Mouse (Mus musculus) heart, embryonic 15.5 days (tissue): ENCODE results near the gene Mga. TPM values are rescaled to one million over a fixed set of nuclear protein-coding genes. Genes with fewer than 3 reads are reported as not detected.

Experiments
- ATAC-seq: fragments of 200-750 bp; cut with Nextera tagmentation; replicated peaks from 2 replicates; pipeline ENCODE4 v1.8.0; 2017; ENCODE audit warnings: low read depth, moderate TSS enrichment; ENCODE audit not compliant: insufficient number of reproducible peaks, insufficient read depth, low FRiP score
- H3K27ac ChIP-seq: fragments of 300-500 bp; sonication (generic); 2 replicates; pipeline ENCODE4 v1.5.1; 2015; ENCODE audit warnings: mild to moderate bottlenecking, inconsistent platforms
- H3K27me3 ChIP-seq: fragments of 300-500 bp; sonication (generic); 2 replicates; pipeline ENCODE4 v1.6.1; 2015; ENCODE audit warnings: inconsistent platforms
- H3K36me3 ChIP-seq: fragments of 300-500 bp; sonication (generic); 2 replicates; pipeline ENCODE4 v1.6.1; 2015; ENCODE audit warnings: mild to moderate bottlenecking, inconsistent platforms
- H3K4me1 ChIP-seq: fragments of 300-500 bp; sonication (generic); replicated peaks from 2 replicates; pipeline ENCODE4 v1.6.1; 2015; ENCODE audit warnings: inconsistent platforms
- H3K4me2 ChIP-seq: fragments of 300-500 bp; sonication (generic); 2 replicates; pipeline ENCODE4 v1.6.1; 2015; ENCODE audit warnings: inconsistent platforms, mild to moderate bottlenecking, moderate library complexity
- H3K4me3 ChIP-seq: fragments of 300-500 bp; sonication (generic); 2 replicates; pipeline ENCODE4 v1.5.1; 2015; ENCODE audit warnings: mild to moderate bottlenecking, inconsistent platforms
- H3K9ac ChIP-seq: fragments of 300-500 bp; sonication (generic); 2 replicates; pipeline ENCODE4 v1.6.1; 2015; ENCODE audit warnings: mild to moderate bottlenecking, inconsistent platforms
- H3K9me3 ChIP-seq: fragments of 300-500 bp; sonication (generic); replicated peaks from 2 replicates; pipeline ENCODE4 v1.6.1; 2016; ENCODE audit warnings: inconsistent platforms
- WGBS: fragments of 180-500 bp; shearing (Covaris S2); methylation state at CpG from one replicate; pipeline ENCODE4 v1.1.7; 2015; ENCODE audit warnings: mixed read lengths; 5-methylcytosine and 5-hydroxymethylcytosine counted together
- polyA plus RNA-seq: library from polyadenylated mRNA; unstranded; fragments of >200 nt; fragmentation: Nextera tagmentation; extraction: Ambion mirVana; gene quantifications from 2 replicates; pipeline ENCODE4 v1.2.1, GENCODE M21; 2015

Mga gene
- polyA plus RNA-seq, 1 experiment from 2014 or later: 19.3 TPM

DNA sequence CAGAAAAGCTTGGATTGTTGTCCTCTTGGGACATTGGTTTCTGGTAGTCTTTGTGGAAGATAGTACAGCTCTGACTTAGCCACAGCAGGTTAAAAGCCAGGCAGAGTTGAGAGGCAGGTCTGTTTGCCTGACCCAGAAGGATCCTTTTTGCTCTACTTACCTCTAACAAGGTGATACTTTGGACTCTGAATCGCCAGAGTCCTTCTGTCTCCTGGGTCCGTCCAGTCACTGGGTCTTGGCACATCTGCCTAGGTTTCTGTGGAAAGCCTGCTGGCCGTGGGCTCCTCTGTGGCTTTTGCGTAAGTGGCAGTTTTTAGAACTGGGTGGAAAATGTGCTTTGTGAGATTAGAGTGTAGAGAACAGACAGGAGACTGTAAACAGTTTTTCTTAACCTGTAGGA lies 91.9 kb downstream of the Mga start:
- H3K4me3 ChIP-seq: no peak overlapping the region
- WGBS: 85% methylated on average over 4 of the region's 4 CpGs
- H3K36me3 ChIP-seq: no peaks in the 10 kb centered on the region
- H3K9ac ChIP-seq: no peak overlapping the region
- no peak overlapping the region for H3K27ac ChIP-seq
- ATAC-seq: no peak
- no peak overlapping the region for H3K4me2 ChIP-seq
- peaks cover 8% of the 10 kb centered on the region; the same call in 1 of the 2 replicates for H3K4me1 ChIP-seq
- no peaks in the 10 kb centered on the region for H3K9me3 ChIP-seq
- no peaks in the 10 kb centered on the region for H3K27me3 ChIP-seq

DNA sequence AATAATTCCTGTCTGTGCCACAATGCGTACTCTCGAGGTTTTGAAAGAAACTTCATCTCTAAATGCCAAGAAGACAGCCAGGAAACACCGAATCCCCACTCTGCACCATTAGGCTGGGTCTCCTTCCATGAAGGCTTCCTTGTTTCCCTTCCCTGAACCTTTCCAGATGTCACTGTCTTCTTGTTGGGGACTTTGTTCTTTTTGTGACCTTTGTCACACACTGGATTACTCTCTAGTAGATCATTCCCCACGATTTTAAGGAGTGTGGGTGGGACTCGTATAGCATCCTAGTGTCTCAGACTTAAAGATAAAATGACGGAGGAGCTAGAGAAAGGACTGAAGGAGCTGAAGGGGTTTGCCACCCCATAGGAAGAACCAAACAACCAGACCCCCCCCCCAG lies 93.9 kb downstream of the Mga start:
- no peak for ATAC-seq
- Histone ChIP-seq H3K4me2 (no peak overlapping the region), H3K9ac (no peak overlapping the region), H3K27me3 (no peaks in the 10 kb centered on the region), H3K4me1 (peaks cover 19% of the 10 kb centered on the region), H3K27ac (no peak overlapping the region), H3K4me3 (no peak overlapping the region), H3K36me3 (no peaks in the 10 kb centered on the region), H3K9me3 (no peaks in the 10 kb centered on the region)
- 77% methylated on average over 6 of the region's 6 CpGs for WGBS

DNA sequence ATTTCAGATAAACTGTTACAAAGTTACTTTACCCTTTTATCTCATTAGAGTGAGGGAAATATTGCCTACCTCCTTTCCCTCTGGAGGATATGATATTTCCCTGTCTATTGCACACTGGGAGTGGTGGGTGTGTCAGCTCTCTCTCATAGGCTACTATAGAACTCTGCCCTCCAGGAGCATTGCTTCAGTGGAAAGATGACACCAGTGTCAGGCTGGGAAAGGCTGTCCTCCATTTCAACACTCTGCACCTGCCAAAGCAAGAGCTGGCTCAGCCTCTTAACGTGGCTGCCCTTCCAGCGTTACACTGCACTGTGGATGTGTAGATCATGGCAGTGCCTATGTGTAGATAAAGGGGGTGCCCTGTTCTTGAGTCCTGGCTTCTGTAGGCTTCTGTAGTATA lies 95.3 kb downstream of the Mga start:
- ATAC-seq: no peak
- Histone ChIP-seq H3K27ac (no peak overlapping the region), H3K27me3 (no peaks in the 10 kb centered on the region), H3K9ac (no peak overlapping the region), H3K36me3 (no peaks in the 10 kb centered on the region), H3K9me3 (no peaks in the 10 kb centered on the region), H3K4me1 (peaks cover 21% of the 10 kb centered on the region), H3K4me2 (no peak overlapping the region), H3K4me3 (no peak overlapping the region)
- WGBS: 59% methylated on average over 2 of the region's 2 CpGs

DNA sequence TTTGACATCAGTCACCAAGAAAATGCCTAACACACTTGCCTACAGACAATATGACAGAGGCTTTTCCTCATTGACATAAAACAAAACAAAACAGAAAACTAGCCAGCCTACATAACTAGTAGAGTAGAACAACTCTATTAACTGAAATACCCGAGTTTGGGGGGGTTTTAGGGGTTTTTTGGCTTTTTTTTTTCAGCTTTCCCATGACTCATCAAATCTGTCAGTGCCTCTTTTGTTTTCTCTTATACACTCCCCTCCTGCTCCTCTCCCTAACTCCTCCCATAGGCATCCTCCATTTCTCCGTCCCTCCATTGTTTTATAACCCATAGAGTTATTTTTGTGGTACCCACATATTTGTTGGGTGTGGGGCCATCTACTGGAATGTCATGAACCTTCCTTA lies 96.5 kb downstream of the Mga start:
- Histone ChIP-seq H3K4me1 (peaks cover 22% of the 10 kb centered on the region), H3K9me3 (no peaks in the 10 kb centered on the region), H3K36me3 (no peaks in the 10 kb centered on the region), H3K27me3 (no peaks in the 10 kb centered on the region), H3K9ac (no peak overlapping the region), H3K4me3 (no peak overlapping the region), H3K27ac (no peak overlapping the region), H3K4me2 (no peak overlapping the region)
- ATAC-seq: no peak
- 49% methylated on average over 2 of the region's 2 CpGs for WGBS

DNA sequence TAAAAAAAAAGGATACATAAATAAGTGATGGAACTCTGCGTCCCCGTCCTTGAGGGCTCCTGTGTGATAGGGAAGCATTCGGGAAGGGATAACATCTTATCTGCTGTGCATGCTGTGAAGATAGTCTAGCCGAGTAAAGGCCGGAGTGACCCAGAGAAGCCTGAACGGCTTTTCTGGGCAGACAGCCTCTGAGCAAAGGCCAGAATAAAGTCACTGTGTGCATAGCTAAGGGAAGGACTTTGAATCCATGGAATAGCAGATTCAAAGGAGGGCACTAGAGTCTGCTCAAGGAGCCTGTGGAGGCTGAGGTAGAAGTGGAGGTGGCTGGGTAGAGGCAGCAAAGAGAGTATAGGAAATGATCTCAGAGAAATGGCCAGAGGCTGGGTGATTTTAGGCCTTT lies 97.8 kb downstream of the Mga start:
- Histone ChIP-seq H3K36me3 (no peaks in the 10 kb centered on the region), H3K27ac (peak overlapping the region; percentile 78), H3K4me1 (peaks cover 22% of the 10 kb centered on the region), H3K4me2 (no peak overlapping the region), H3K9ac (no peak overlapping the region), H3K9me3 (no peaks in the 10 kb centered on the region), H3K27me3 (no peaks in the 10 kb centered on the region), H3K4me3 (no peak overlapping the region)
- 54% methylated on average over 6 of the region's 6 CpGs for WGBS
- no peak for ATAC-seq

DNA sequence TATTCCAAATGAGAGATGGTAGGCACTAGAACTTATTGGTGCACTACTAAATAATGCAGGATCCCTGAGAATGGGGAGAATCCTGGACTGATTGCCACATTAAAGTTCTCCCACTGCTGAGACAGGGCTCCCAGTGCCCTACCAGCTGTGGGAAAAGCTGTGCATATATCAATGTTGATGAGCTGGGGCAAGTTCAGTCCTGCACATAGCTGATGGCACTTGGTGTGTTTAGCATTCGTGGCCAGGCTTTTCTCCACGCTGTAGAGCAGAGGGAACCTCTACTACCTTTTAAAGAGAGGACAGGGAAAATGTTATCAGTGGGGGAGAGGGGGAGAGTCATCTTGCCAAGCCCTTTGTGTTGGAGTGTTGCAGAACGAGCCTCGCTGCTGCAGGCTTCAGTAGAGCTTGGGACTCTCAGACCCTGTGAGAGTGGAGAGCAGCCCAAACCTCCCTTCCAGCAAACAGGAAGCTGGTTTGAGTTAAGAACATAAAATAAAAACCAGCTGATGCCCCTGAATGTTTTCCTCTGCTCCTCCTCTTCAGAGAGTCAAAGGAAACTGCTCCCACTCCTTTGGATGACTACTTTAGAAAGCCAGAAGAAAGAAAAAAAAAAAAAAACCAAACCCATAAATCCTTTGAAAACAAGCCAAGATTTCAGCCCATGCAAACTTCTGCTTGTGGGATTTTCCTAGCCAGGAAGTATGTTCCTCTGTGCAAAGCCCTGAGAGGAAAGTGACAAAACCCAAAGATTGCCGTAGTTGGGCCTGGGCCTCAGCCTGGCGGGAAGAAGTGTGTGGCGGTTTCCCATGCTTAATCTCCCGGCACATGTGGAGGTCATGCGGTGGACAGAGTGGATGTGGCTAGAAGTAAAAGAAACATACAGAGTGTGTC lies 98.6 kb downstream of the Mga start:
- Histone ChIP-seq H3K4me2 (no peak overlapping the region), H3K36me3 (no peaks in the 10 kb centered on the region), H3K9ac (no peak overlapping the region), H3K4me3 (no peak overlapping the region), H3K9me3 (no peaks in the 10 kb centered on the region), H3K27me3 (no peaks in the 10 kb centered on the region), H3K4me1 (peaks cover 24% of the 10 kb centered on the region), H3K27ac (peak overlapping the region; percentile 78)
- ATAC-seq: peak; percentile 51; the same call in 1 of the 2 replicates
- WGBS: 30% methylated on average over 9 of the region's 9 CpGs

DNA sequence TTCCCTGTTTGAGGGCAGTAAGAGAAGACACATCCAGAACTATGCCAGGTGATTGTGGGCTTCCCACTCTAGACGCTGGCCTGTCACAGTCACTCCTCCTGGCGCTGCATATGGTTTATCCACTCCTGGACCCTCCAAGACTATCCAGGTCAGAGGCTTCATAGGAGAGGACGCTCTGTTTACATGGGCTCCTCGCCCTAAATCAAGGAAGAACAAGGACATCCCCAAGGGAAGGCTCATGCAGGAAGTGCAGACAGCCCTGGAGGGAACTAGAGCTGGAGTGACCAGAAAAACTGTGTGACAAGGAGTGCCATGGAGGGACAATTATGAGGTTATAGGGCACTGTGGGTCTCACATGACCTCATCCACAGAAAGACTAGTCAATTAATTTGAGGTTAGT lies 100.3 kb downstream of the Mga start:
- Histone ChIP-seq H3K4me1 (peaks cover 34% of the 10 kb centered on the region), H3K4me3 (no peak overlapping the region), H3K36me3 (no peaks in the 10 kb centered on the region), H3K4me2 (no peak overlapping the region), H3K27ac (no peak overlapping the region), H3K9me3 (no peaks in the 10 kb centered on the region), H3K27me3 (no peaks in the 10 kb centered on the region), H3K9ac (no peak overlapping the region)
- ATAC-seq: no peak
- 72% methylated on average over 4 of the region's 4 CpGs for WGBS

DNA sequence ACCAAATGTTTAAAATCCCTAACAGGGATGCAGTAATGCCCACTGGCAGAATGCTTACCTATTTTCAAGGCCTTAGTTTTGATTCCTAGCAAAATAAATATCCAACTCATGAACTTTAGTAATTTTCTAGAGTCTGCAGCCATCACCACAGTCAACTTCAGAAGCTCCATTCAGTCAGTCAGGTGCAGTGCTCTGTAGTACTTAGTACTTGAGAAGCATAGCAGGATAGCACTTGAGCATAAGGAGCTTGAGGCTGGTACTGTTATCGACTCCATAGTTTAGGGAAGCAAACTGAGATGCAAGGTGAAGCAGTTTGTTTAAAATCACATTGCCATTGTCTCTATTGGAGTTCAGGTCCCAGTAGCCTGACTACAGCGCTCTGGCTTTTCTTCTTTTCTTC lies 102.7 kb downstream of the Mga start:
- Histone ChIP-seq H3K4me2 (no peak overlapping the region), H3K9me3 (no peaks in the 10 kb centered on the region), H3K4me3 (no peak overlapping the region), H3K36me3 (no peaks in the 10 kb centered on the region), H3K27ac (no peak overlapping the region), H3K27me3 (no peaks in the 10 kb centered on the region), H3K4me1 (peaks cover 34% of the 10 kb centered on the region), H3K9ac (no peak overlapping the region)
- WGBS: 91% methylated on average over 2 of the region's 2 CpGs
- ATAC-seq: no peak

DNA sequence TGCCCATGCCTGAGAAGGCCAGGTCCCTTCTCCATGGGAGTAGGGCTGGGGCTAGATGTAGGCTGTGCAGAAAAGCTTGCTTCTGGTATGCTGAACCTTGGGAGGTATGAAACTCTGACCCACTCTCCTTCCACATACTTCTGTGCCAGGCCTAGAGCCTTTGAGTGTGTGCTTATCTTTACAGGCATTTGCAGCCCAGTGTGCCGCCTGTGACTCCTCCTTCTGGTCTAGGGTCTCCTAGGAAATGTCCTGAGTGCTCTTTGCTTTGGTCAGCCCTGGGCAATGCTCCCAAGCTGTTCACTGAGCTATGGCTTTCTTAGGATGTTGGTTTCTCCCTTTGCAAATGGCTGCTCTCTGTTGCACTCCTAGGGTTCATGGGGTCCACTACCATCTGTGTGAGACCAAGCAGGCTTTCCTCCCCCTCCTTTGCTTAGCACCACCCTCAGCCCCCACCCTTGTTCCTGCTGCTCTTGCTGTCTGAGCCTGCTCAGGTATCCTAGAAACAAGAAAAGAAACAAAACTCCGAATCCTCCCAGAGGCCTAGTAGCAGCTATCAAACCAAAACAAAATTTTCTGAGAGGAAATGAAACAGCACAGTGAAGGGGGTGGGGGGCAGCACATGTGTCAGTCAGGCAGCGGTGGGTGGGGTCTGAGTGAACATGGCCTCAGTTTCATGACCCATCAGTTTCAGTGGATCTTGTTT lies 104.0 kb downstream of the Mga start:
- no peaks in the 10 kb centered on the region for H3K36me3 ChIP-seq
- WGBS: 46% methylated on average over 3 of the region's 3 CpGs
- H3K27ac ChIP-seq: peak overlapping the region; percentile 59
- H3K27me3 ChIP-seq: no peaks in the 10 kb centered on the region
- no peak overlapping the region for H3K9ac ChIP-seq
- peaks cover 21% of the 10 kb centered on the region for H3K4me1 ChIP-seq
- ATAC-seq: peak; percentile 57; the same call in 1 of the 2 replicates
- no peak overlapping the region for H3K4me3 ChIP-seq
- H3K4me2 ChIP-seq: no peak overlapping the region
- no peaks in the 10 kb centered on the region for H3K9me3 ChIP-seq

DNA sequence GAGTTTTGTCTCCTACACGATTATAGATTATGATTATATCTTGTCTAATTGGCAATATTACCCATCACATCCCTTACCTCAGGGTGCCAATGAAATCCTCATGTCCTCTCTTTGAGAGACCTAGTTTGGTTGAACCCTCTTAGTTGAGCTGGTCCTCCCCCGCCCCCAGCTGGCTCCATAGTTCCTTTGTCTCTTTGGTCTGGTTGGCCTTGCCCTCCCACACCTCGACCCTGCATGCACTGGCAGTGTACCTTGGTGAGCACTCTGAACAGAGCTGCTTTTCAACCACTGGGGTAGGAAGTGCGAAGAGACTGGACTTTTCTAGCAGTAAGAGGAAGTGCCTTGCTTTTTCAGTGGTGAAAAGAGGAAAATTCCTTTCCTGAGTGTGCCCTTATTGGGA lies 104.9 kb downstream of the Mga start:
- WGBS: 70% methylated on average over 4 of the region's 4 CpGs
- H3K27me3 ChIP-seq: no peaks in the 10 kb centered on the region
- H3K27ac ChIP-seq: no peak overlapping the region
- ATAC-seq: no peak
- peaks cover 17% of the 10 kb centered on the region for H3K4me1 ChIP-seq
- H3K4me2 ChIP-seq: no peak overlapping the region
- H3K4me3 ChIP-seq: no peak overlapping the region
- no peak overlapping the region for H3K9ac ChIP-seq
- H3K9me3 ChIP-seq: no peaks in the 10 kb centered on the region
- no peaks in the 10 kb centered on the region for H3K36me3 ChIP-seq

DNA sequence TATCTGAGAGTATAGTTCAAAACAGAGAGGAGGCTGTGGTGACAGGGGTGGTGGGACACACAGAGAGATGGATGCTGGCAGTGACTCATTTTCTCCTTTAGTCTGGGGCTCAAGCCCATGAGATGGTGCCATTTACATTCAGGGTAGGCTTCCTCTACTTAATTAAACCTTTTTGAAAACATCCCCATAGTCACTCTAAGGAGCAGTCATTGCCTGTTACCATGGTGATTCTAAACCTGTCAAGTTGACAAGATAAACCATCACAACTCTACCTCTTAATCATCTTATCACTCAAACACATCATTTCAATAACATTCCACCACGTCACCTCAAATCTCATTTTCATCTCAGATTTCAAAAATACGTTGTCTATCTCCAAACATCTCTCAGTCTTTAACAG lies 106.9 kb downstream of the Mga start:
- 78% methylated on average over 2 of the region's 2 CpGs for WGBS
- no peak for ATAC-seq
- Histone ChIP-seq H3K27me3 (no peaks in the 10 kb centered on the region), H3K4me3 (no peak overlapping the region), H3K9ac (no peak overlapping the region), H3K27ac (no peak overlapping the region), H3K36me3 (no peaks in the 10 kb centered on the region), H3K4me2 (no peak overlapping the region), H3K9me3 (no peaks in the 10 kb centered on the region), H3K4me1 (peaks cover 12% of the 10 kb centered on the region)
